Mouse (Mus musculus): ENCODE data around the gene Gm47959. TPM values are rescaled to one million over a fixed set of nuclear protein-coding genes. Genes with fewer than 3 reads are reported as not detected.
A peak's percentile ranks its signal among the peaks of the same experiment; 100 is the strongest.

Gm47959 gene
- total and polyA plus RNA-seq, 2 experiments, result not detected

GRCm38 (mm10) chr1:82973901-82974300 is 26.4 kb upstream of the Gm47959 start:
- H3K27ac ChIP-seq (replicated peaks; ENCODE audit: insufficient read depth, low read depth, low read length), result 0 out of 2 replicates have a peak overlapping the region, but pooled peaks have one; percentile 17
- TF ChIP-seq POLR2A (IDR thresholded peaks at IDR 0.05; ENCODE audit: extremely low read depth, insufficient read depth, low read length) (no peak), CTCF (IDR thresholded peaks at IDR 0.05; ENCODE audit: low read depth, low read length) (no peak)
- no peaks in the 10 kb centered on the region for H3K79me2 ChIP-seq (ENCODE audit: control insufficient read depth, insufficient read depth, low read length)
- DNase-seq (ENCODE audit: extremely low read depth, low read depth, low spot score), result no peak
- H3K36me3 ChIP-seq (ENCODE audit: control insufficient read depth, insufficient read depth, low read length), result no peaks in the 10 kb centered on the region
- H3K4me1 ChIP-seq (ENCODE audit: control insufficient read depth, insufficient read depth, low read length), result peaks cover 4% of the 10 kb centered on the region
- WGBS, result 67% methylated on average over 6 of the region's 6 CpGs
- H3K4me3 ChIP-seq (ENCODE audit: insufficient read depth, low read depth, low read length), result no peak overlapping the region
- no peaks in the 10 kb centered on the region for H3K27me3 ChIP-seq (ENCODE audit: control insufficient read depth, insufficient read depth, low read length)
- H3K9ac ChIP-seq (ENCODE audit: low read depth, low read length), result no peak overlapping the region

GRCm38 (mm10) chr1:82974342-82974741 is 26.0 kb upstream of the Gm47959 start:
- no peak overlapping the region for H3K9ac ChIP-seq (ENCODE audit: low read depth, low read length)
- H3K27me3 ChIP-seq (ENCODE audit: control insufficient read depth, insufficient read depth, low read length), result no peaks in the 10 kb centered on the region
- TF ChIP-seq CTCF (IDR thresholded peaks at IDR 0.05; ENCODE audit: low read depth, low read length) (no peak), POLR2A (IDR thresholded peaks at IDR 0.05; ENCODE audit: extremely low read depth, insufficient read depth, low read length) (no peak)
- H3K27ac ChIP-seq (replicated peaks; ENCODE audit: insufficient read depth, low read depth, low read length), result no peak overlapping the region; the same call in 1 of the 2 replicates
- WGBS, result 71% methylated on average over 9 of the region's 9 CpGs
- H3K36me3 ChIP-seq (ENCODE audit: control insufficient read depth, insufficient read depth, low read length), result no peaks in the 10 kb centered on the region
- no peak overlapping the region for H3K4me3 ChIP-seq (ENCODE audit: insufficient read depth, low read depth, low read length)
- no peaks in the 10 kb centered on the region for H3K79me2 ChIP-seq (ENCODE audit: control insufficient read depth, insufficient read depth, low read length)
- H3K4me1 ChIP-seq (ENCODE audit: control insufficient read depth, insufficient read depth, low read length), result peaks cover 4% of the 10 kb centered on the region
- DNase-seq (ENCODE audit: extremely low read depth, low read depth, low spot score), result no peak

GRCm38 (mm10) chr1:82975750-82976149 is 24.6 kb upstream of the Gm47959 start:
- peaks cover 4% of the 10 kb centered on the region for H3K4me1 ChIP-seq (ENCODE audit: control insufficient read depth, insufficient read depth, low read length)
- no peak for DNase-seq (ENCODE audit: extremely low read depth, low read depth, low spot score)
- no peaks in the 10 kb centered on the region for H3K79me2 ChIP-seq (ENCODE audit: control insufficient read depth, insufficient read depth, low read length)
- WGBS, result 60% methylated on average over 5 of the region's 5 CpGs
- H3K9ac ChIP-seq (ENCODE audit: low read depth, low read length), result no peak overlapping the region
- no peak for TF ChIP-seq CTCF (IDR thresholded peaks at IDR 0.05; ENCODE audit: low read depth, low read length)
- no peak for TF ChIP-seq POLR2A (IDR thresholded peaks at IDR 0.05; ENCODE audit: extremely low read depth, insufficient read depth, low read length)
- H3K4me3 ChIP-seq (ENCODE audit: insufficient read depth, low read depth, low read length), result no peak overlapping the region
- H3K27ac ChIP-seq (replicated peaks; ENCODE audit: insufficient read depth, low read depth, low read length), result no peak overlapping the region
- H3K27me3 ChIP-seq (ENCODE audit: control insufficient read depth, insufficient read depth, low read length), result no peaks in the 10 kb centered on the region
- no peaks in the 10 kb centered on the region for H3K36me3 ChIP-seq (ENCODE audit: control insufficient read depth, insufficient read depth, low read length)

- Histone ChIP-seq H3K4me1 (ENCODE audit: control insufficient read depth, insufficient read depth, low read length) (peaks cover 3% of the 10 kb centered on the region), H3K27me3 (ENCODE audit: control insufficient read depth, insufficient read depth, low read length) (no peaks in the 10 kb centered on the region), H3K4me3 (ENCODE audit: insufficient read depth, low read depth, low read length) (no peak overlapping the region), H3K79me2 (ENCODE audit: control insufficient read depth, insufficient read depth, low read length) (no peaks in the 10 kb centered on the region), H3K36me3 (ENCODE audit: control insufficient read depth, insufficient read depth, low read length) (no peaks in the 10 kb centered on the region), H3K27ac (replicated peaks; ENCODE audit: insufficient read depth, low read depth, low read length) (no peak overlapping the region), H3K9ac (ENCODE audit: low read depth, low read length) (no peak overlapping the region)
- TF ChIP-seq CTCF (IDR thresholded peaks at IDR 0.05; ENCODE audit: low read depth, low read length), result no peak
- TF ChIP-seq POLR2A (IDR thresholded peaks at IDR 0.05; ENCODE audit: extremely low read depth, insufficient read depth, low read length), result no peak
- DNase-seq (ENCODE audit: extremely low read depth, low read depth, low spot score), result no peak
Measured at GRCm38 (mm10) chr1:82977840-82978239, 22.5 kb upstream of the Gm47959 start.

GRCm38 (mm10) chr1:82986738-82987137 is 13.6 kb upstream of the Gm47959 start:
- no peak overlapping the region for H3K9ac ChIP-seq (ENCODE audit: low read depth, low read length)
- H3K79me2 ChIP-seq (ENCODE audit: control insufficient read depth, insufficient read depth, low read length), result no peaks in the 10 kb centered on the region
- DNase-seq (ENCODE audit: extremely low read depth, low read depth, low spot score), result no peak
- 86% methylated on average over 6 of the region's 6 CpGs for WGBS
- H3K4me3 ChIP-seq (ENCODE audit: insufficient read depth, low read depth, low read length), result no peak overlapping the region
- no peaks in the 10 kb centered on the region for H3K36me3 ChIP-seq (ENCODE audit: control insufficient read depth, insufficient read depth, low read length)
- no peaks in the 10 kb centered on the region for H3K27me3 ChIP-seq (ENCODE audit: control insufficient read depth, insufficient read depth, low read length)
- H3K27ac ChIP-seq (replicated peaks; ENCODE audit: insufficient read depth, low read depth, low read length), result no peak overlapping the region
- H3K4me1 ChIP-seq (ENCODE audit: control insufficient read depth, insufficient read depth, low read length), result no peaks in the 10 kb centered on the region
- no peak for TF ChIP-seq POLR2A (IDR thresholded peaks at IDR 0.05; ENCODE audit: extremely low read depth, insufficient read depth, low read length)
- TF ChIP-seq CTCF (IDR thresholded peaks at IDR 0.05; ENCODE audit: low read depth, low read length), result no peak

GRCm38 (mm10) chr1:82987530-82988198 is 12.7 kb upstream of the Gm47959 start:
- Histone ChIP-seq H3K36me3 (ENCODE audit: control insufficient read depth, insufficient read depth, low read length) (no peaks in the 10 kb centered on the region), H3K4me3 (ENCODE audit: insufficient read depth, low read depth, low read length) (no peak overlapping the region), H3K79me2 (ENCODE audit: control insufficient read depth, insufficient read depth, low read length) (no peaks in the 10 kb centered on the region), H3K27ac (replicated peaks; ENCODE audit: insufficient read depth, low read depth, low read length) (no peak overlapping the region), H3K27me3 (ENCODE audit: control insufficient read depth, insufficient read depth, low read length) (no peaks in the 10 kb centered on the region), H3K9ac (ENCODE audit: low read depth, low read length) (no peak overlapping the region), H3K4me1 (ENCODE audit: control insufficient read depth, insufficient read depth, low read length) (no peaks in the 10 kb centered on the region)
- TF ChIP-seq POLR2A (IDR thresholded peaks at IDR 0.05; ENCODE audit: extremely low read depth, insufficient read depth, low read length), result no peak
- peak; percentile 68 for TF ChIP-seq CTCF (IDR thresholded peaks at IDR 0.05; ENCODE audit: low read depth, low read length)
- 32% methylated on average over 4 of the region's 4 CpGs for WGBS
- peak; percentile 68 for DNase-seq (ENCODE audit: extremely low read depth, low read depth, low spot score)
